Mouse (Mus musculus) left cerebral cortex, postnatal 4 days (tissue): ENCODE measurements around the gene Shroom3. TPM values are rescaled to one million over a fixed set of nuclear protein-coding genes. Genes with fewer than 3 reads are reported as not detected.

Experiments used
- DNase-seq: peaks from one replicate; pipeline ENCODE4 v3.0.0-alpha.2; 2022
- intact Hi-C: fragments of 180-260 bp; cut with DNase I; formaldehyde crosslinking; loops from one replicate; pipeline ENCODE4 v1.15.1; 2025
- total RNA-seq, 2 experiments: library from RNA; stranded (reverse); gene quantifications; 2 replicates each; pipeline ENCODE4 v1.2.3; 2021

Shroom3 gene
- total RNA-seq, 2 experiments from 2014 or later: 3.2 to 4.9 TPM

- intact Hi-C loops: loop anchor here (5.0 kb wide), 1 partner anchor 227 kb away; no protein-coding TSS in a partner anchor
- peak; percentile 84 for DNase-seq
Measured at GRCm38 (mm10) chr5:92954323-92954722, 271.1 kb downstream of the Shroom3 start.

GRCm38 (mm10) chr5:92954827-92955475 is 271.7 kb downstream of the Shroom3 start:
- intact Hi-C loops: loop anchor here (5.0 kb wide), 1 partner anchor 228 kb away; no protein-coding TSS in a partner anchor
- peak; percentile 42 for DNase-seq

- intact Hi-C loops: no loop called here
- DNase-seq: no peak
Measured at GRCm38 (mm10) chr5:92959287-92959686, 276.1 kb downstream of the Shroom3 start.

- DNase-seq: no peak
- intact Hi-C loops: no loop called here
Measured at GRCm38 (mm10) chr5:92959708-92960107, 276.5 kb downstream of the Shroom3 start.

- intact Hi-C loops: no loop called here
- no peak for DNase-seq
Measured at GRCm38 (mm10) chr5:92961353-92961752, 278.1 kb downstream of the Shroom3 start.

- intact Hi-C loops: no loop called here
- DNase-seq: no peak
Measured at GRCm38 (mm10) chr5:92961770-92962231, 278.6 kb downstream of the Shroom3 start.

GRCm38 (mm10) chr5:92964691-92965090 is 281.5 kb downstream of the Shroom3 start:
- DNase-seq: no peak
- intact Hi-C loops: no loop called here

- no peak for DNase-seq
- intact Hi-C loops: no loop called here
Measured at GRCm38 (mm10) chr5:92967143-92967542, 283.9 kb downstream of the Shroom3 start.

GRCm38 (mm10) chr5:92967906-92968305 is 284.7 kb downstream of the Shroom3 start:
- intact Hi-C loops: no loop called here
- no peak for DNase-seq

GRCm38 (mm10) chr5:92969443-92969842 is 286.2 kb downstream of the Shroom3 start:
- intact Hi-C loops: no loop called here

GRCm38 (mm10) chr5:92969926-92970325 is 286.7 kb downstream of the Shroom3 start:
- intact Hi-C loops: loop anchor here (10.0 kb wide), 1 partner anchor 195 kb away; no protein-coding TSS in a partner anchor
- DNase-seq: no peak

More at GRCm38 (mm10) chr5:92969443-92969842, 286.2 kb downstream of the Shroom3 start:
- no peak for DNase-seq

- no peak for DNase-seq
- intact Hi-C loops: loop anchor here (10.0 kb wide), 1 partner anchor 194 kb away; no protein-coding TSS in a partner anchor
Measured at GRCm38 (mm10) chr5:92970480-92970879, 287.2 kb downstream of the Shroom3 start.

GRCm38 (mm10) chr5:92980393-92980792 is 297.2 kb downstream of the Shroom3 start:
- no peak for DNase-seq
- intact Hi-C loops: no loop called here

GRCm38 (mm10) chr5:92980862-92981261 is 297.6 kb downstream of the Shroom3 start:
- intact Hi-C loops: no loop called here
- DNase-seq: no peak

- intact Hi-C loops: no loop called here
Measured at GRCm38 (mm10) chr5:92982673-92983072, 299.4 kb downstream of the Shroom3 start.

GRCm38 (mm10) chr5:92983942-92984341 is 300.7 kb downstream of the Shroom3 start:
- no peak for DNase-seq
- intact Hi-C loops: no loop called here

More at GRCm38 (mm10) chr5:92982673-92983072, 299.4 kb downstream of the Shroom3 start:
- DNase-seq: no peak

GRCm38 (mm10) chr5:92984692-92985091 is 301.5 kb downstream of the Shroom3 start:
- intact Hi-C loops: no loop called here
- DNase-seq: no peak

GRCm38 (mm10) chr5:92985391-92985790 is 302.2 kb downstream of the Shroom3 start:
- no peak for DNase-seq
- intact Hi-C loops: no loop called here

GRCm38 (mm10) chr5:92986651-92987610 is 303.7 kb downstream of the Shroom3 start:
- intact Hi-C loops: no loop called here
- DNase-seq: no peak

- intact Hi-C loops: no loop called here
- DNase-seq: no peak
Measured at GRCm38 (mm10) chr5:92987891-92988768, 304.9 kb downstream of the Shroom3 start.
